Mouse (Mus musculus): ENCODE measurements at regions not wholly inside any gene's neighbourhood (a gene's known extent, or its start where the extent isn't known, plus 50 kb on each side); places are given as distances from the start of the nearest gene placed in this dataset.

DNA sequence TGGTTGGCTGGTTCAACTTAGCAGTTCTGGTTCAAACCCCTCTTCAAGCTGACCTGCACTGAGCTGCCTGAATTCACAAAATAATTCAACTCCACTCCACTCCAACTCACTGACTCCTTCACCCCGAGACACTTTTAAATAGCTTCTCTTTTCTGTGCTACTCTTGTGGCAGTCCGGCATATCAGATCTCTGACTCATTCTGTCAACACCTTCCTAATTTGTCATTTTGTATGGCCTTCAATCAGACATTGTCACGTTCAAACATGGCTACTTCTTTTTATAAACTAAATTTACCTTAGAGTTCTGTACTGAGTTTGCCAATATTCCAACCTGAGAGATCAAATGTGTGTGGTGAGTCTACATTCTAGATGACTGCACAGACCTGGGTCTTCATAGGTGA is 579.1 kb downstream of the Slitrk1 start:
- no peak for DNase-seq (ENCODE audit: extremely low spot score in 1 of 2, low spot score in 1 of 2)

DNA sequence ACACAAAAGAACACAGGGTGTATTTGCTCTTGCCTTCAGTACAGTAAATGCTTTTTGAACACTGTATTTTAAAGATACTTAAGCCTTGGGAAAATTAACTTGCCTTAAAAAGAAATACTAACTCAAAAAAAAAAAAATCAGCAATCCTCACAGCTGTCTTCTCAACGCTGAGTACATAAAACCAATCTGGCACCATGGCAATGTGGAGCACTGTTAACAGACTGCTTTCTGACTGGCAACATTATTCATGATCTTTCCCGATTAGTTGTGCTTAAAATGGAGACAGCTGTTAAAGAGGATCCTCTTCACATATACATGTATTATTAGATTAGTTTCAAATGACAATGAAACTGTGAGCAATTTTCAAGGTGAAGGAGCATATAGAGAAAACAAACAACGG is 587.5 kb downstream of the Slitrk1 start:
- no peak for DNase-seq (ENCODE audit: extremely low spot score in 1 of 2, low spot score in 1 of 2)

DNA sequence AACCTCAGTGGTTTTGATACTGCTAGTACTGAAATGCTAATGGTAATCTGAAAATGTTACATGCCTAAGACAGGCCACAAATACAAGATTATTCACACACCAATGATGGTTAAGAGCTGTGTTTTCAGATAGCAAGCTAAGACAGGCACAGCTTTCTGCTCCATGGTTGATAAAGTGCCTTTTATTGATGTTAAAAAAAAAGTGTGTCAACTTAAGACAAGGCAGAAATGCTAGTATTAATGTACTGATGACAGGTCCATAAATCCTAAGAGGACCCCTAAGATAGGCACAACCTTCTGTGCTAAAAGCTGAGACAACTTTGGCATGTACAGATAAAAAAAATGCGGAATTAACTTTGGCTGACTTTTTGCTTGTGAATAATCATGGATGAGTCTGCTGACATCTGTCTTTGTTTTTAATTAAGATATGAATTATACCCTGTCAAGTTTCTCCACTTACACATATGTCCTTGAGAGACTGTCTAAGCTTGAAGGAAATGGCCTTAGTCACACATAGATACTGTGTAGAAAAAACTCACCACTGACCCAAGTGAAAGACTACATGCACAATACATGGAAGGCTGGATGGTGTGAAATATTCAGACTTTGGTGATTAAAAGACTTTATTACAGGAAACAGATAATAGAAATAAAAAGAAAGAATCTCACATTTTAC is 590.5 kb downstream of the Slitrk1 start:
- DNase-seq (ENCODE audit: extremely low spot score in 1 of 2, low spot score in 1 of 2), result no peak

DNA sequence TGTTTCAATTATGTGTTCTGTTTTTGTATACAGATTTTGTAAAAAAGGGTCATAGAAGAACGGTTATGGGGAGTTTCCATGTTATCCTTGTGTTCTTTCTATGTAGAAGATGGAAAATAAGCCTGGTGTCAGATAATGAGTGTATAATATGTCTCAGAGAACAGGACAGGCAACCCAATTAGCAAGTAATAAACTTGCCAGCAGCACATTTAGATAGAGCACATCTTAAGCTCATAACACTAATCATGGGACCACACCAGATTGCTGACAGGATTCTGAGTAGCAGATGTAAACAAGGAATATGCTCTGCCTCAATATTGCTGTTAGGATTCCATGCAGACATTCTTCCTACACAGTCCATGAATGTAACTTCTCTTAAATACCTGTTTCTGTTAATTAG is 606.3 kb downstream of the Slitrk1 start:
- DNase-seq (ENCODE audit: extremely low spot score in 1 of 2, low spot score in 1 of 2), result no peak

DNA sequence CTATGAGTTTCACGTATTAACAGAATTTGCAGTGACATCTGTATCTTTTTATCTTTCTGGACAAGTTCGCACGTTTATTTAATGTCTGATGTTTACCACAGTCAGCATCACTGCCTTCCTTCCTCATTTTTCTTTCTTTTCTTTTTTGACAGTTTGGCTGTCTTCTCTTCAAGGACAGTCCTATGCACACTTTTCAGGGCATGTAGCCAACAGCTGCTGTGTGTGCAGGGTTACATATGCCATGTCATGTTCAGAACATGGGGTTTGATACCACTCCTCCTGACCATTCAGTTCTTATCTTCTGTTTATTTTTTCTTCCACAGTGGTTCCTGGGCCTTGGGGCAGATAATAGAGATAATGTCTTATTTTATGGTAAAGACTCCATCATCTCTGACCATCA is 634.3 kb downstream of the Slitrk1 start:
- no peak for DNase-seq (ENCODE audit: extremely low spot score in 1 of 2, low spot score in 1 of 2)

DNA sequence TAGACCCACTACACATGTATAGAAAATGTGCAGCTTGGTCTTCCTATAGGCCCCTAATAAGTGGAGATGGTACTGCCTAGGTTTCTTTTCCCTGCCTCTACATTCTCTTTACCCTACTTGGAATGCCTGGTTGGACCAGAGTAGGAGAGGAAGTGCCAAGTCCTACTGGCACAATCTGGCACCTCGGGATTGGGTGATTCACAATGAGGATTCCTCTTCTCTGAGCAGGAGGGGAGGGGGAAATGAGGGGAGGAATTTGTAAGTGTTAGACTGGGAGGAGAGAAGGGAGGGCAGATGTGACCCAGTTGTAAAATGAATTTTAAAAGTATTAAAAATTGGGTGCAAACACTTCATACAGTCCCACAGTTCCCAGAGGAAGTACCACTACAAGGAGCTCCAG is 652.9 kb downstream of the Slitrk1 start:
- no peak for DNase-seq (ENCODE audit: extremely low spot score in 1 of 2, low spot score in 1 of 2)

DNA sequence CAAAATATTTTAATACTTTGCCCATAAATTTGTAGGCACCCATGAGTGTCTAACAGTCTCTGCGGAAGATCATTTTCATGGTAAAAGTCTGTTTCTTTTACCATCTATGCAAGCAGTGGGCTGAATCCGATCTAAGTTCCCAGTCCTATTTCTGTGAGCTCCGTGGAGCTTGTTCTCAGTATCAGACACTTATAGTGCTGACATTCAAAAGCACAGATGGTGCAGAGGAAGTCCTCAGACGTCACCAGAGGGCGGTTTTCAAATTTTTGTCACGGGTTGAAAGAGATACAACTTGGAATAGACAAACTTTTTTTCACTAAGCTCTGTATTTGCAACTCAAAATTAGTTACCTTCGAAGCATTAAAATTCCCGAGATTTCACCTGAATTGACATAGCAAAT is 666.6 kb downstream of the Slitrk1 start:
- DNase-seq (ENCODE audit: extremely low spot score in 1 of 2, low spot score in 1 of 2), result peak in 1 of 2 experiments; percentile 16

DNA sequence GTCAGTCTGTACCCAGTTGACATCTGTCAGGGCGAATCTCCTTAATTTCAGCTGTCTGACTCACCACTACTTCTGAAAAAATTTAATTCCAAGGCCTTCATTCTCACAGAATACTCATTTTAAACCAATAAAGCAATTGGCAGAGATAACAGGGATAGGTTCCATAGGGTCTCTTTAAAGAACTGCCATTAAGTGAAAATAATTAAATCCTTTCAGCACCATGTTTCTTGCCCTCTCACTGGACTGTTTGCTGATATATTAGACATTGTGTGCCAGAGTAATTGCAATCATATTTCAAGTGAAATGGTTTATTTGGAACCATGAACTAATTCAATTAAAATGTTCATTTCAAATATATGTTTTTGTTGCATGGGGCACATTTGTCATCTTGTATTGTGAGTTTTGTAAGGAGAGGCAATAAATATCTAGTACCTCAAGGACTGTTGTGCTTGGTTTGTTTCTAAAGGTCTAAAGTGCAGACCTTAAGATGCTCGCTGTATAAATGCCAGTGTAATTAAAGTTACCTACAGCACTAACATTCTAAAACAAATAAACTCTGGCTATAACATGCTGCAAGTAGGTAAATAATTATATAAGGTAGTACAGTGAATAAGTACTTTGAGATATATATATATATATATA is 688.4 kb downstream of the Slitrk1 start:
- no peak for DNase-seq (ENCODE audit: extremely low spot score in 1 of 2, low spot score in 1 of 2)

DNA sequence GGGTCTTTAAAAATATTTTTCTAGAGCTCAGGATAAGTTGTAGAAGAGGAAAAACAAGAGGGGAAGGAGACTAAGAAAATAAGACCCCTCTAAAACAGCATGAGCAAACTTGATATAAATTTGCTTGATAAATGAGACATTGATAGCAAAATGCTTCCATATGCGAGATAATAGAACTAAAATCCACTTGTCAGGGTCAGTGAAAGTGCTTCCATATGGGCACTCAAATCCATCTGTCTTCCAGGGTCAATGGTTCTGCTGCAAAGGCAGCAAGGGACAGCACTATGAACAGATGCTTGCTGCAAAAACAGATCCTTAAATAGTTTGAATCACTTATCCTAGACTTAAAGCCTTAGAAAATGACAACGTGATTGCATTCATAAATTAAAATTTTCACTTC is 704.7 kb downstream of the Slitrk1 start:
- no peak for DNase-seq (ENCODE audit: extremely low spot score in 1 of 2, low spot score in 1 of 2)

DNA sequence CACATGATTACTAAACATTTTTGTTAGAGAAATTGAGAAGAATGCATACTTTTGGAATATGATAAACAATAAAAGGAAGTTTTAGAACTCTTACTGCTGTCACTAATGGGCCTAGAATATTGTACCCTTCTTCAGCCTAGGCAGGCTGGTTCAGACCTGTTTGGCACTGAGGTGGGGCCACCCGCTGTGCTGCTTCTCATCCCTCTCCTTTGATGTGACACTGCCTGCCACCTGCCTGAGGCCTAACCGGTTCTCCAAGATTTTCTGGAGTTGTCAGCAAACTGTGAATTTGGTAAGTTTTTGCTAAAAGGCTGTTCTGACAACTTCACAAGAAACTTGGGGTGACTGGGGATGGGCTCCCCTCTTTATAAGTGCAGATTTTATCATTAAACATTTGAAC is 714.8 kb downstream of the Slitrk1 start:
- no peak for DNase-seq (ENCODE audit: extremely low spot score in 1 of 2, low spot score in 1 of 2)

DNA sequence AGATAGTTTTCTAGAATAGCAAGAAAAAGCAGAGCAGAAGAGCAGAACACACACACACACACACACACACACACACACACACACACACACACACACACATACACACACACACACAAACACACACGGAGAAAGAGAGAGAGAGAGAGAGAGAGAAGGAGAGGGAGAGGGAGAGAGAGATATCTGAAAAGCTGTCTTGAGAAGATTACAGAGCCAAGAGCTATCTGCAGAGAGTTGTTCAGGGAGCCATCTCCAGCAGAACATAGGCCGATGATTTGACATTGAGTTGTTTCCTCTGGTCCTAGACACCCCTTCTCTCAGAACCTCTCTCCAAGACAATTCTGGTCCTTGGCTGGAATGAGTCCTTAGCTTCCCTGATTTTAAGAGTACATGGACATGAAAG is 733.0 kb downstream of the Slitrk1 start:
- DNase-seq (ENCODE audit: extremely low spot score in 1 of 2, low spot score in 1 of 2), result no peak

DNA sequence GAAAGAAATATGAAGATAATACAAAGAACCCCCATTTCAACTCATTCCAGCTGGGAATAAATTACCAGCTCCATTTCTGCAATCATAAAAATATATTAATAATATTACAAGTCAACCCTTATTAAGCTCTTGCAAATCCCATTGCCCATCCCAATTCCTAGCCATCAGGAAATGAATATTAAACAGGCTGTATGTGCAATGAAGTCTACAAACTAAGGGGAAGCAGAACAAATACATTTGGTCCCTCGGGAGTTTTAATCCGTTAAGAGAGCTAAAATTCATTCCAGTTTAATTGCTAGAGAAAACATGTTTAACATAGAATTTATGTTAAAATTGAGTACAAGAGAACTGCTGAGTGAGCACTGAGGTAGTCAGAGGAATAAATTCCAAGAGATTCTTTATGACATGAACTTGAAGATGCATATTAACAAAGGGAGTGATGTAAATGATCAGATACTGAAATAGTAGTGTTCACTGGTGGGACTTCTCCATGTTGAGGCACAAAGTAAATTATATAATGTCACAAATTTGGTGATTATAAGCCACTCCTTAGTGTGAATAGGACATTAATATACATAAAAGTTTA is 738.6 kb downstream of the Slitrk1 start:
- no peak for DNase-seq (ENCODE audit: extremely low spot score in 1 of 2, low spot score in 1 of 2)

DNA sequence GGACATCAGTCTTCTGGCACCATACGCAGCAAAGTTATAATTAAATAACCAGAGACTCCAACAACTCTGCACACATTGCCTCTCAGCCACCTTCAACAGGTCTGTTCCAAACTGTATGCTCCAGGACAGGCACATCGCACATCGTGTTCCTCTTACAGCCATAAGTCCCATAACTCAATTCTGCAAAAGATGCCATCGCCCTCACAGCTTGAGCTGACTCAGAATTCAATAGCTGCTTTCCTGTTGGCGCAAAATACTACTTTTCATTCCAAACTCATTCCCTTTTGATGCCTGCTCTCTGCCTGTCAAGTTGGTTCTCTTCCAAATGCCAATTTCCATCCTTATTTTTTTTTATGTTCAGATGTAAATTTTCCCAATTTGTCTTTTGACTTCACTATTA is 761.0 kb downstream of the Slitrk1 start:
- no peak for DNase-seq (ENCODE audit: extremely low spot score in 1 of 2, low spot score in 1 of 2)

DNA sequence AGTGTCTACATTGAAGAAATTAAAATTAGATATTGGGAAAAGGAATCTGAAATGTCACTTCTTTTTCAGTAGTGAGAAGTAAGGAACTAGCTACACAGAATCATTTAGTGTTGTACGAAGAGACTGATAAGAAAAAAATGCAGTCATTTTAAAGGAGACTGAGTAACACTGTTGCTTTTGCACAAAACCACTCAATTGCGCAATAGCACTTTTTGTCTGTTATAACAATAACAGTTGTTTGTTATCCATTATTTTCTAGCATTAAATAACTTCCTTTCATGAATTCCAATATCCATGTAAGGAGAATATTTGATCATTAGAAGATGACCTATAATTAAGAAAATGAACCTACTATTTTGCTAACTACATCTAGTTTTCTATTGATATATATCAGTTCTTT is 790.8 kb downstream of the Slitrk1 start:
- DNase-seq (ENCODE audit: extremely low spot score in 1 of 2, low spot score in 1 of 2), result no peak

DNA sequence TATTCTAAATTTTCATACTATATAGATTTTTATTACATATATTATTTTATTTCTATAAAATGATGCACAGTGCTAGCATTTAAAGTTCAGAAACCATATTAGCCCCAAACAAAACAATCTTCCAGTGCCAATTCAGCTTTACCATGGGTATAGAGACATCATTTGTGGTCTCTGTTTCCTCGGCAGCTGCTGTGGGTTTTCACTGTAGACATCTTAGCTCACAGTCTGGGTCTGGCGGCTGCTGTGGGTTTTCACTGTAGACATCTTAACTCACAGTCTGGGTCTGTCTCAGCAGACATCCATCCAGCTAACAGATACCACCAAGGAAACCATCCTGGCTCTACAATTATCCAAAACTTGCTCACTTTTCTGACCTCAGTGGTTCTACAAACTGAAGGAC is 808.9 kb downstream of the Slitrk1 start:
- no peak for DNase-seq (ENCODE audit: extremely low spot score in 1 of 2, low spot score in 1 of 2)

DNA sequence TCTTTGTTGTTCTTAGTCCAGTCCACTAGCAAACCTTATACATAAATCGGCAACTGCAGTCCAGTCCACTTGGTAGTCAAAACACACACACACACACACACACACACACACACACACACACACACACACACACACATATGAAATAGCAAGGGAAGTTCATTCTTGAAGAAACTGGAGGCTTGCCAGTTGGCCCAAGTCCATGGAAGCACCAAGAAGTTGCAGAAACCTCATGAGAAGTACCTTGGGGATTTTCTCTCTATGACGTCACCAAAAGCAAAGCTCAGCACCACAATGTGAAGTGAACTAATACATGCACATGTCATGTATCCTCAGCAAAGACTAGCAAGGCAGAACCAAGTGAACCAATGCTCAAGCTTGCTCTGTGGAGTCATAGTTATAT is 823.0 kb downstream of the Slitrk1 start:
- DNase-seq (ENCODE audit: extremely low spot score in 1 of 2, low spot score in 1 of 2), result no peak

DNA sequence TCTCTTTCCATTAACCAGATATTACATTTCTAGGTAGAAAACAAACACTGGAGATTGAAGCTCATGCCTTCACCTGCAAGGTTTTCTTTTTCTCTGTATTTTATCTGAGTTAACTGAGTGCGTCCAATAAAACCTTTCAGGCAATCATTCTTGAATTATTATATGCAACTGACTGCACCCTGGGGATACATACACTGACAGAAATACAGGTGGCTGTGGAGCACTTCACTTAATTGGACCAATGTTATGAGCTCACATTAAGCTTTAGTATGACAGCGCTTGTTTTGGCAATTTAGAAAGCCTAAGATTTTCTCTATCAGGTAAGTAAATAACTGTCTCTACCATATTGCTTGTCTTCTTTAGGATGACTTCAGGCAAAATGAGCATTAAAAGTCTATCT is 864.0 kb downstream of the Slitrk1 start:
- no peak for DNase-seq (ENCODE audit: extremely low spot score in 1 of 2, low spot score in 1 of 2)

DNA sequence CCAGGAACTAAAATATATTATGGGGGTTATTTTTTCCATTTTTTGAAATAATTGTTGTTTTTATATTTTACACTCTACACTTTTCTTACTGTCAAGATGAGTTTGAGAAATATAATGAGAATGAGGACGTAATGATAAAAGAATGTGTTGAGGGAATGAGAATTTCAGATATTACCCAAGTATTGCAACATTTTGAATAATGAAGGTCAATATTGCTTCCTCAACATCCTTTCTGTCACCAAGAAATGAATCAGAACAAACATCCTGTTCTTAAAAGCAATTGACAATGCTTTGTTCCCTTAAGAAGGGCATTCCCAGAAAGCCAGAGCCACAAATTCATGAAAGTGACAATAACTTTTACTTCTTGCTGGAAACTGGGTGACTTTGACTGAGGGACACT is 878.0 kb downstream of the Slitrk1 start:
- no peak for DNase-seq (ENCODE audit: extremely low spot score in 1 of 2, low spot score in 1 of 2)

DNA sequence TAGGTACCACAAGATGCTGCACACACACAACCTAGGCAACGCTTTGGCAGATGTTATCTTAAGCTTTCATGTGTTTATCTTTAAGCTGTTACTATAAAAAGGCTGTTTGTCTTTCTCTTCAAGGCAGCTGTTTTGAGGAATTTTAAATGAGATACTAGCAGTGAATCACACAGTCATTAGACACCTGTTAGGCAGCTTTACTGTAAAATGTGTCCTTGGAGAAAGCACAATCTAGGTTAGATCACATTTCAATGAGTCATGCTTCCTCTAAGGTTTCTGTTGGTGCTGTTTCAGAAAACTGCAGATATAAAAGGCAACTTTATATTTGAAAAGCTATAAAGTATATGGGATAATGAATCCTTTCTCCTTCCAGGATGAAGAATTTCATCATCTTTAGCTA is 879.8 kb downstream of the Slitrk1 start:
- no peak for DNase-seq (ENCODE audit: extremely low spot score in 1 of 2, low spot score in 1 of 2)

DNA sequence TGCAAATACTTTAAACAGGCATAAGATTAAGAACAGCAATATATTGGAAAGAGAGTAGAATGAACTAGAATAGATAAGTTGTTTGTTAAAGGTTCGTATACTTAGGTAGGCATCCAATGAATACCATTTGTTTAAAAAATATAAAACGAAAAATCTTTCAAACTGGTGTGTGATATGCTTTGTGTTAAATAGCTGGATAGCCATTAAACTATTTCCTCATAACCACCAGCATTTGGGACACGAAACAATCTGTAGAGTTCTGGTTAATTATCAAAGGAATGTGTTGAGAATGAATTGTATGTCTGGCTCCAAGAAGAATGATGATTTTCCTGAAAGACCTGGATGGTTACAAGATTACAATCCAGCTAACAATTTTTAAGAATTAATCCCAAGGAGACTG is 891.4 kb downstream of the Slitrk1 start:
- DNase-seq (ENCODE audit: extremely low spot score in 1 of 2, low spot score in 1 of 2), result no peak

DNA sequence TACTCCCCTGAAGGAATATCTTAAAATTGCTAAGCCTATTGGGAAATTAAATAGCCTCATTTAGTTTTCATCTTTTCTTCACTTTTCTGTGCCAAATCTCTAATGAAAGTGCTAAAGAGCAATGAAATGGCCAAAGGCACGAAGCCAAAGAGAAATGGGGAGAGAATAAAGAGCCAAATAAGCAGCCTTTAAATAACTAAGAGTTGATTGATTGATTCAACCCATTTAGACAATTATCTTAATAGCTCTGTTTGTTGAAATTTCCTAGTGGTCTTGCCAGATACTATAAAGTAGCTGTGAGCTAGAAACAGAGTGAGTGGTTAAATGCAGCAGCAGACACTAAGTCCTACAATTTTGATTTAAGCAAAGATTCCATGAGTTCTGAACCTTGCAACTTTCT is 891.9 kb downstream of the Slitrk1 start:
- no peak for DNase-seq (ENCODE audit: extremely low spot score in 1 of 2, low spot score in 1 of 2)

DNA sequence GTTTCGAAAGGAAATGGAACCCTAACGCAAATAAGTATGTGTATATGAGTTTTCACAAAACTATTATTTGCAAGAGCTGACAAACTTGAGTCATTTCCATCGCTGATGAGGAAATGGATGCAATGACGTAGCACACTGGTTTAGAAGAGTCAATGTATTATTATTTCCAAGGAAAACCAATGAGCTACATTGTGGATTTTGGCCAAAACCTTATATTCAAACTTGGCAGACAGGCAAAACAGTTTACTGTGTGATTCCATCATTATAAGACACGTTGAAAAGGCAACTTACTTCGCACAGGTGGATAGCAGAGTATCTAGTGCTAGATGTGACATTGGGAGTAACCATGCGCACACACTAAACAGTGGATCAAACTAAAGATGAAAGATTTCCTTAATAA is 892.6 kb downstream of the Slitrk1 start:
- DNase-seq (ENCODE audit: extremely low spot score in 1 of 2, low spot score in 1 of 2), result no peak

All from layer of hippocampus, postnatal 25 days (tissue).